Mouse (Mus musculus) embryonic facial prominence, embryonic 10.5 days (tissue): ENCODE results near the gene Olfr263. TPM values are rescaled to one million over a fixed set of nuclear protein-coding genes. Genes with fewer than 3 reads are reported as not detected.

Experiments used
- DNase-seq: peaks from one replicate; pipeline ENCODE4 v3.0.0-alpha.2; 2017; ENCODE audit warnings: low spot score
- H3K27ac ChIP-seq: fragments of 300-500 bp; sonication (generic); replicated peaks from 2 replicates; pipeline ENCODE4 v1.5.1; 2016; ENCODE audit warnings: mild to moderate bottlenecking
- H3K27me3 ChIP-seq: fragments of 300-500 bp; sonication (generic); replicated peaks from 2 replicates; pipeline ENCODE4 v1.6.1; 2016; ENCODE audit warnings: low read depth, mild to moderate bottlenecking; ENCODE audit not compliant: poor library complexity, severe bottlenecking
- H3K36me3 ChIP-seq: fragments of 300-500 bp; sonication (generic); replicated peaks from 2 replicates; pipeline ENCODE4 v1.6.1; 2016; ENCODE audit warnings: mild to moderate bottlenecking, moderate library complexity
- H3K4me1 ChIP-seq: fragments of 300-500 bp; sonication (generic); 2 replicates; pipeline ENCODE4 v1.6.1; 2016
- H3K4me3 ChIP-seq: fragments of 300-500 bp; sonication (generic); 2 replicates; pipeline ENCODE4 v1.5.1; 2016; ENCODE audit warnings: mild to moderate bottlenecking, moderate library complexity
- H3K9me3 ChIP-seq: fragments of 300-500 bp; sonication (generic); 2 replicates; pipeline ENCODE4 v1.6.1; 2016; ENCODE audit warnings: mild to moderate bottlenecking
- WGBS: fragments of 180-500 bp; shearing (Covaris S2); methylation state at CpG from one replicate; pipeline ENCODE4 v1.1.7; 2016; 5-methylcytosine and 5-hydroxymethylcytosine counted together
- polyA plus RNA-seq: library from polyadenylated mRNA; unstranded; fragments of >200 nt; fragmentation: Nextera tagmentation; extraction: Ambion mirVana; gene quantifications from 2 replicates; pipeline ENCODE4 v1.2.1, GENCODE M21; 2016

The Olfr263 gene
- polyA plus RNA-seq, 1 experiment from 2014 or later = not detected

DNA sequence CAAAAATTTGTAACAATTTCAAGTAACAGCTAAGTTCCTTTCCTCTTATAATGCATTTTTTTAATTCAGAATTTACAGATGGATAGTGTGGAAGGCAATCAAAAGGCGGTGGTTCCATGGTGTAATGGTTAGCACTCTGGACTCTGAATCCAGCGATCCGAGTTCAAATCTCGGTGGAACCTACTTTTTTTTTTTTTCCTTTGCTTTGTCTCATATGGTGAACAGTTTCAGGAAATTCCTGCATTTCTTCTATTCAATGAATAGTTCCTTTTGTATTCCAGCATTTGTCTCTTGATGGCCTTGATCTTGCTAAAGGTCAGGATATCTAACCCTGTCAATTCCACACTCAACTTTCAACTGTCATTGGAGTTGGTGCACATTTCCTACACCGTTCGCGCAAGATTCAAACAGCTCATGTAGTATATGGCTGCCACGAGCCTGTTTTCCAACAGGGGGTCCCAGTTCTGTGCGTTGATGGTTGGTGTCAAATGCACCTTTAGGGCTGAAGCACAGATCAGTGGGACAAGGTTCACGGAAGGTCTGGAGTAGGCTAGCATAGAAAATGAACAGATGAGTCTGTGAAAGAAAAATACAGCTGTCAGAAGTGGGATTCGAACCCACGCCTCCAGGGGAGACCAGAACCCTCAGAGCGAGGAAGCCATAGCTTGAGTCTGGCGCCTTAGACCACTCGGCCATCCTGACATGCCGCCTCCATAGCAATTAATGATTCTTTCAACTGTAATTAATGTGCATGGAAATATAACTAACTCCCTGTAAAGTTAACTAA is 43.0 kb downstream of the Olfr263 start:
- peak; percentile 84 for DNase-seq
- Histone ChIP-seq H3K9me3 (no peaks in the 10 kb centered on the region), H3K27me3 (no peaks in the 10 kb centered on the region), H3K4me1 (peaks cover 22% of the 10 kb centered on the region), H3K27ac (0 out of 2 replicates have a peak overlapping the region, but pooled peaks have one; percentile 66), H3K36me3 (no peaks in the 10 kb centered on the region), H3K4me3 (peak overlapping the region; percentile 65)
- WGBS = under 1% methylated on average over 16 of the region's 16 CpGs

DNA sequence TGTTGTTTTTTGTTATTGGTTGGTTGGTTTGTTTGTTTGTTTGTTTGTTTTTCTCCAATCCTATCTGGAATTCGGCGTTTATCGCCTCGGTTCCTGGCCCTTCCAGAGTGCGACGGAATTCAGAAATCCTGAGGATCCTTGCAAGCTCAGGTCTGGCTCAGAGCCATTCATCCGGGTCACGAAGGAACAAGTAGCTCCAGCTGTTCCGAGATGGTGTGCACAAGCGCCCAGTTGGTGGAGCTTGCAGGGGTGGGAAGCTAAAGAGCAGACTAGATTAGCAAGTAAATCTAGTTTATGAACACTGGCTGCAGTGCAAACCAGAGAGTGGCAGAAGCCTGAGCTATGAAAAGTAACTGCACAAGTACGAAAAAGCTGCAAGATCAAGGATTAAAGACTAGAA is 43.6 kb downstream of the Olfr263 start:
- no peaks in the 10 kb centered on the region for H3K27me3 ChIP-seq
- H3K9me3 ChIP-seq = no peaks in the 10 kb centered on the region
- H3K4me3 ChIP-seq = peak overlapping the region; percentile 65
- peaks cover 22% of the 10 kb centered on the region for H3K4me1 ChIP-seq
- peak; percentile 84 for DNase-seq
- under 1% methylated on average over 11 of the region's 11 CpGs for WGBS
- H3K27ac ChIP-seq = peak overlapping the region; percentile 40; the same call in 1 of the 2 replicates
- H3K36me3 ChIP-seq = no peaks in the 10 kb centered on the region

DNA sequence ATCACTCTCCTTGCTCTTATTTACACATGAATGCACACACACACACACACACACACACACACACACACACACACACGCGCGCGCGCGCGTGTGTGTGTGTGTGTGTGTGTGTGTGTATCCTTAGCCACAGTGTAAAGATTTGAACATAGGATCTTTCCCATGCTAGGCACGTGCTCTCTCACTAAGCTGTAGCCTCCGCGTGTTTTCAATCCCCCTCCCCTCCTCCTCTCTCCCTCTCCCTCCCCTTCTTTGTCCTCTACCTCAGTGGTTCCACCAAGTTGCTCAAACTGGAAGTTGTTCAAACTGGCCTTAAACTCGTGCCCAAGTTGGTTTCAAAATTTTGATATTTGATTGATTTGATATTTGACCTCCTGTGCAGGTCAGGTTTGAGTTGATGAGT is 47.3 kb downstream of the Olfr263 start:
- Histone ChIP-seq H3K27me3 (no peaks in the 10 kb centered on the region), H3K9me3 (no peaks in the 10 kb centered on the region), H3K4me1 (peaks cover 26% of the 10 kb centered on the region), H3K27ac (no peak overlapping the region), H3K4me3 (no peak overlapping the region), H3K36me3 (peaks cover 2% of the 10 kb centered on the region)
- WGBS = 75% methylated on average over 11 of the region's 11 CpGs
- no peak for DNase-seq

DNA sequence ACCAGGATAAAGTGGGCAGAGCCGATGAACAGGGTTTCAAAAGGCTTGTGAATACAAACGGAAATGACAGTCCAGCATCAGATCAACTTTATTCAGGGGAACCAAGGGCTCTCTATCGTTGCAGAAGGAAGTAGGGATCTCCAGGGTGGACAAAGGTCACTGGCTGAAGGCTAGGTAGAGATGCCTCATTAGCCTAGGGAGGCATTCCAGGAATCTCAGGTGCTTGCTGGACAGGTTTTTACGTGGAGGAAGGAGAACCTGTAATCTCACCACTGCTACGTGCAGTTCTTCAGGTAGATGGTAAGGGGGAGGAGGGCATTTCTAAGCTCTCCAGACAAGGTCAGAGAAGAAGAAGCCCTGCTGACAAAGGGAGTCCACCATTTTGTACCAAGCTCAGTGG is 48.2 kb downstream of the Olfr263 start:
- WGBS = 57% methylated on average over 5 of the region's 5 CpGs
- H3K9me3 ChIP-seq = no peaks in the 10 kb centered on the region
- H3K27me3 ChIP-seq = no peaks in the 10 kb centered on the region
- H3K27ac ChIP-seq = 0 out of 2 replicates have a peak overlapping the region, but pooled peaks have one; percentile 0
- H3K36me3 ChIP-seq = peaks cover 11% of the 10 kb centered on the region
- H3K4me3 ChIP-seq = no peak overlapping the region
- DNase-seq = no peak
- H3K4me1 ChIP-seq = peaks cover 35% of the 10 kb centered on the region

DNA sequence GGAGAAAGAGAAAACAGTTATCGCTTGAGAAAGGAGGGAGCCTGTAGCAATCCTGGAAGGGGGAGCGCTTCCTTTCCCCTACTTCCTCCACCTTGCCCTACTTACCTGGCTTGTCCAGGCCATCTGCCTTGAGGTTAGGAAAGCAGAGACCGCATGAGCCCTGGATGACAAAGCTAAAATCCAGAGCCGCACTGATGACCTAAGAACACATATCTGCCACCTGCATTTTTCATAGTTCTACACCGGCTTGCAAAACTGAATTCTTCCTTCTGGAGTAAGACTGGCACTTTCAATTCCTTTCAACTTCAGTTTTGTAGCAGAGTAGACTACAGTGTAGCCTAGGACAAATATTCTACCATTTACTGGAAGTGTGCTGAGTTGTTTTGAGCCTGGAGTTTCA is 48.9 kb downstream of the Olfr263 start:
- H3K4me3 ChIP-seq = peak overlapping the region; percentile 98
- H3K4me1 ChIP-seq = peaks cover 37% of the 10 kb centered on the region
- 80% methylated on average over 5 of the region's 5 CpGs for WGBS
- H3K27ac ChIP-seq = peak overlapping the region; percentile 0; the same call in 1 of the 2 replicates
- H3K9me3 ChIP-seq = no peaks in the 10 kb centered on the region
- no peak for DNase-seq
- peaks cover 18% of the 10 kb centered on the region for H3K36me3 ChIP-seq
- no peaks in the 10 kb centered on the region for H3K27me3 ChIP-seq

DNA sequence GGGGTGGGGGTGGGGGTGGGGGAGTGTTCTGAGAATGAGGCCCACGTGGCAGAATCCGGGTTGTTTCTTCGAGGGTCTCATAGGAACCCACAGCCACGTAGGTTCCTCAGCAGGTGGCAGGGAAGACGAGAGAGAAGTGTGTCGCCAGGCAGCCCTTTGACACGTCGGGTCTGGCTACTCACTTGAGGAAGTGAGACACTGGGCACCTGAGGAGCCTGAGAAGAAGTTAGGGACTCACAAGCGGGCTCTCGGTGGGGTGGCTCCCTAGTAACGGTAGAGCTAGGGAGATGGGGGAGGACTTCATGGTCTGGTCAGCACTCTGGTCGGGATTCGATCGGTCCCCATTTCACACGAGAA is 49.9 kb downstream of the Olfr263 start, which contains the start of gene Trim27:
Gene Trim27 (plus strand): TSS at position 79 of the 357 bp plus-strand sequence.
- peak within 1 kb of the TSS; percentile 96 for H3K27ac ChIP-seq
- no peak for DNase-seq
- no peaks in the 10 kb centered on the region for H3K27me3 ChIP-seq
- peaks cover 33% of the 10 kb centered on the region for H3K4me1 ChIP-seq
- peak within 1 kb of the TSS; percentile 98 for H3K4me3 ChIP-seq
- H3K9me3 ChIP-seq = no peaks in the 10 kb centered on the region
- under 1% methylated on average over 15 of the region's 15 CpGs for WGBS
- H3K36me3 ChIP-seq = peaks cover 28% of the 10 kb centered on the region

DNA sequence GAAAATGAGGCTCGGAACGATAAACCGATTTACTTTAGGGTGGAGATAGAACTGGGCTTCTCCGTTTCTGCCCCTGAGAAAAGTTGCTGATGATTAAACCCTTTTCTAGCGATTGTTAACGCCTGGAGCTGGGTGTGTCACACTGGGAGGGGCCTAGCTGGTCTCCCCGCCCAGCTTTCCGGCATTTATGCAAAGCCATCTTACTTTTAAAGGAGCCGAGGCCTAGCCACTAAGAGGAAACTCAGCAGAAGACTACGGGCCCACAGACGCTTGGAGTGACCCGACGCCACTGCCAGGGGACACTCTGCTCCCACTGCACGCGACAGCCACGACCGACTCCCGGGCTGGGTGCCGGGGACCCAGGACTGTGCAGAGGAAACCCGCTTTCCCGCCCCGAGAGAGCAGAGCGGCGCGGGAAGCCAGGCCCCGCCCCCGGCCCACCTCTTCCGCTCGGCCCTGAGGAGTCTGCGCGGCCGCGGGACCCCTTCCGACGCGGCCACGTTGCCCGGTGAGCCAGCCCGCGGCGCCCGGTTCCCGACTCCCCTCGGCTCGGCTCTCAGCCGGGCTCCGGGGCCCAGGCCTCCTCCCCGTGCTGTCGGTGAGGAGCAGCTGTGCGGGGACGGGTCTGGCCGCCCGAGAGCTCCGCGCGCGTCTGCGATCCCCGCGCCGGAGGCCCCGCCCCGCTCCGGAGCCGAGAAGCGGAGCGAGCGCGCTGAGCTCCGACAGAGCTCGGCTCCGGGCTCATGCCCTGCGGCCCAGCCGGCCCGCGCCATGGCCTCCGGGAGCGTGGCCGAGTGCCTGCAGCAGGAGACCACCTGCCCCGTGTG is 50.5 kb downstream of the Olfr263 start:
- peak overlapping the region; percentile 96 for H3K27ac ChIP-seq
- peak; percentile 91 for DNase-seq
- no peaks in the 10 kb centered on the region for H3K27me3 ChIP-seq
- H3K4me3 ChIP-seq = peak overlapping the region; percentile 98
- H3K9me3 ChIP-seq = no peaks in the 10 kb centered on the region
- H3K36me3 ChIP-seq = peaks cover 34% of the 10 kb centered on the region
- under 1% methylated on average over 80 of the region's 80 CpGs for WGBS
- peaks cover 33% of the 10 kb centered on the region for H3K4me1 ChIP-seq

DNA sequence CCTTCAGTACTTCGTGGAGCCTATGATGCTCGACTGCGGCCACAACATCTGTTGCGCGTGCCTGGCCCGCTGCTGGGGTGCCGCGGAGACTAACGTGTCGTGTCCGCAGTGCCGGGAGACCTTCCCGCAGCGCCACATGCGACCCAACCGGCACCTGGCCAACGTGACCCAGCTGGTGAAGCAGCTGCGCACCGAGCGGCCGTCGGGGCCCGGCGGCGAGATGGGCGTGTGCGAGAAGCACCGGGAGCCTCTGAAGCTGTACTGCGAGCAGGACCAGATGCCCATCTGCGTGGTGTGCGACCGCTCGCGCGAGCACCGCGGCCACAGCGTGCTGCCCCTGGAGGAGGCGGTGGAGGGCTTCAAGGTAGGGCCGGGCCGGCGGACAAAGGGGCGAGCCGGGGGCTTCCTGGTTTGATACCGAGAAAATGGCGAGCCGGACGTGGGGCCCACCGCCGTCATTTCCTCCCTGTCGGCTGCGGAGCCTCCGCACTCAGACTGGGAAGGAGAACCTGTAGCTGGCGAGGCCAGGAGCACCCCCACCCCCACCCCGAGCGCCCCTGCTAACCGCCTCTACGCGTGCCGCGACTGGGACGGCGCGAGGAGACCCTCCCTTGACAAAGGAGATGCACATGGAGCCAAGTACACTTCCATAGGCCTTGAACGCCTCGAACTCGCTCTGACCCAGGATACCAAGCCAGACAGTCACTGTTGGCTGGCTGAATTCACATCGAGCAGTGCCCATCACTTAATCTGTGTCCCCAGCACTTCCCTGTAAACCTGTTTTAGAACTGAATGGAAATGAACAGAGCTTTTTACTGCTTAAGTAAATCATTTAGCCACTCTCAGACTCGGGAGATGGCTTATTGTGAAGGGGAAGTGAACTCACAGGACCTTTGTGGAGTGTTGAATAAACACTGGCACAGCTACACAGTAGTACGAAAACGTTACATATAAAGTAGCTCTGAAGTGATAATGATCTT is 51.4 kb downstream of the Olfr263 start:
- Histone ChIP-seq H3K27me3 (no peaks in the 10 kb centered on the region), H3K4me3 (peak overlapping the region; percentile 98), H3K36me3 (peaks cover 43% of the 10 kb centered on the region), H3K4me1 (peaks cover 37% of the 10 kb centered on the region), H3K9me3 (no peaks in the 10 kb centered on the region), H3K27ac (peak overlapping the region; percentile 96)
- under 1% methylated on average over 71 of the region's 71 CpGs for WGBS
- DNase-seq = peak; percentile 82

DNA sequence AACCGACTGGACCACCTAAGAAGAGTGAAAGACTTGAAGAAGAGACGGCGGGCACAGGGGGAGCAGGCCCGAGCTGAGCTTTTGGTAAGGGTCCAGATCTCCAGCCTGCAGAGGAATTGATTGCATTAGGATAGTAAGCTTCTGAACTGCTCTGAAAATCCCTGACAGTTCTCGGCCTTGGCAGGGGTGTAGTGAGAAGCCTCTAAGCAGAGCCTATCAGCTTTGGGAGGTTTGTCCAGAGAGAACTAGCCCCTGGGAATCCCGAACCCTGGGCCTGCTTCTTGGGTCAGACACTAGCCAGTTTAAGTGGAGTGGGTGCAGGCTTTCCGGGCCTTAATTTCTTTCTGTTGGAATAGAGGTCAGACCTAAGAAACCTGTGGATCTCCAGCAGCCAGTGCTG is 52.6 kb downstream of the Olfr263 start:
- DNase-seq = no peak
- peak overlapping the region; percentile 98 for H3K4me3 ChIP-seq
- no peak overlapping the region for H3K27ac ChIP-seq
- 81% methylated on average over 7 of the region's 7 CpGs for WGBS
- no peaks in the 10 kb centered on the region for H3K27me3 ChIP-seq
- H3K9me3 ChIP-seq = no peaks in the 10 kb centered on the region
- H3K4me1 ChIP-seq = peaks cover 37% of the 10 kb centered on the region
- peaks cover 54% of the 10 kb centered on the region for H3K36me3 ChIP-seq

DNA sequence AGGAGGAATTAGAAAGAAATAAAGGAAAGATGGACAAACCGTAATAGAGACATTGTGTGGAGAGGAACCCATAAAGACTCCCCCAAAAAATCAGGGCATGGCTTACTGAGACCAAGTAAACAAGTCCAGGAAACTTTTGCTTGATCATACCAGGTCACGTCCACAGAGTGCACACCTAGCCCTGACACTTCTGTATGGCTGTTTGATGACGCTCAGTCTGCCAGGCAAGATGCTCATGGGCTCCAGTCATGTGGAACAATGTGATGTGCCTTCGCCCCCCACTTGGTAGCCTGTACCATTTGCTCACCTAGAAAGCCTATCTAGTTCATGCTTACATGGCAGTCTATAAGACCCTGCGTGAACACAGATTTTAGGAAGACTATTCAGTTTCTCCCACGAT is 53.6 kb downstream of the Olfr263 start:
- Histone ChIP-seq H3K4me3 (0 out of 2 replicates have a peak overlapping the region, but pooled peaks have one; percentile 14), H3K9me3 (no peaks in the 10 kb centered on the region), H3K27me3 (no peaks in the 10 kb centered on the region), H3K36me3 (peaks cover 65% of the 10 kb centered on the region), H3K27ac (no peak overlapping the region), H3K4me1 (peaks cover 37% of the 10 kb centered on the region)
- DNase-seq = no peak
- WGBS = 94% methylated on average over 6 of the region's 6 CpGs

DNA sequence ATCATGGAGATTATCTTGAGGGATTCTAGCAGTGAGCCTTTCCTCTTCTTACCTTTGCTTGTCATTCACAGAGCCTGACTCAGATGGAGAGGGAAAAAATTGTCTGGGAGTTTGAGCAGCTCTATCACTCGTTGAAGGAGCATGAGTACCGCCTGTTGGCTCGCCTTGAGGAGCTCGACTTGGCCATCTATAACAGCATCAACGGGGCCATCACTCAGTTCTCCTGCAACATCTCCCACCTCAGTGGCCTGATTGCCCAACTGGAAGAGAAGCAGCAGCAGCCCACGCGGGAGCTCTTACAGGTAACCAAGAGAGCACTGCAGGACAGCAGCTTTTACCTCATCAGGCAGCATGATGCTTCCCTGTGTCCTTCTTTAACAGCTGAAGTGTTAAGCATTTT is 54.2 kb downstream of the Olfr263 start:
- H3K36me3 ChIP-seq = peaks cover 71% of the 10 kb centered on the region
- no peak overlapping the region for H3K27ac ChIP-seq
- 0 out of 2 replicates have a peak overlapping the region, but pooled peaks have one; percentile 9 for H3K4me3 ChIP-seq
- peaks cover 35% of the 10 kb centered on the region for H3K4me1 ChIP-seq
- WGBS = 96% methylated on average over 7 of the region's 7 CpGs
- no peaks in the 10 kb centered on the region for H3K9me3 ChIP-seq
- DNase-seq = no peak
- H3K27me3 ChIP-seq = no peaks in the 10 kb centered on the region

DNA sequence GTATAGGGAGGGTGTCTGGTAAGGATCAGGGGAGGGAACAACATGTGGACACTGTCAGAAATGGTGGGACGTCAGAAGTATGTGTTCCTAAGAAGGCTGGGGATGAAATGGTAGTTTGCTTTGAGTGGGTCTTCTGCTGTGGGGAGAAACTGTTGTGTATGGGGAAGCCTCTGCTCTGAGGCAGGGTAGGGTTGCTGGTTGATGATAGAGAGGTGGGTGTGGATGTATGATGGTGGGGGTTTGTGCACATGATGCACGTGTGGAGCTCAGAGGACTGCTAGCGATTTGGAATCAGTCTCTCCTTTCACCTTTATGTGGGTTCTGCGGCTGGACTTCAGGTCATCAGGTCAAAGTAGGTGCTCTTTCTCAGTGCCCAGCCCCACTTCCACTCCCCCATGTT is 56.1 kb downstream of the Olfr263 start:
- Histone ChIP-seq H3K27me3 (no peaks in the 10 kb centered on the region), H3K9me3 (no peaks in the 10 kb centered on the region), H3K4me3 (no peak overlapping the region; the same call in 1 of the 2 replicates), H3K36me3 (peaks cover 90% of the 10 kb centered on the region), H3K27ac (no peak overlapping the region), H3K4me1 (peaks cover 27% of the 10 kb centered on the region)
- WGBS = 85% methylated on average over 4 of the region's 4 CpGs
- no peak for DNase-seq
